Mouse (Mus musculus) brain, embryonic 14.5 days (tissue): ENCODE data around the gene Rabl2. TPM values are rescaled to one million over a fixed set of nuclear protein-coding genes. Genes with fewer than 3 reads are reported as not detected.

ENCODE experiments used
- DNase-seq: peaks from one replicate; pipeline ENCODE4 v3.0.0-alpha.2; 2011; ENCODE audit warnings: low read depth
- CTCF ChIP-seq: fragments of 200-500 bp; IDR thresholded peaks from 2 replicates; pipeline ENCODE4 v1.5.1; 2012; ENCODE audit warnings: inconsistent platforms, mild to moderate bottlenecking, moderate library complexity, borderline replicate concordance; ENCODE audit not compliant: insufficient read depth, insufficient read length; ENCODE audit errors: extremely low read depth
- POLR2A ChIP-seq: fragments of 200-500 bp; IDR thresholded peaks from 2 replicates; pipeline ENCODE4 v1.6.1; 2012; ENCODE audit warnings: mild to moderate bottlenecking, inconsistent platforms, borderline replicate concordance; ENCODE audit not compliant: poor library complexity, insufficient read depth, insufficient read length, severe bottlenecking; ENCODE audit errors: extremely low read depth
- polyA plus RNA-seq: library from polyadenylated mRNA; depleted of rRNA; stranded (reverse); fragments of >200 nt; gene quantifications from 2 replicates; pipeline ENCODE4 v1.2.3, GENCODE M21; 2012; rRNA removed

Rabl2 gene
- polyA plus RNA-seq, 1 experiment: 90.4 TPM

GRCm38 (mm10) chr15:89547824-89548601 is 43.7 kb downstream of the Rabl2 start:
- no peak for TF ChIP-seq POLR2A
- TF ChIP-seq CTCF: peak; percentile 29; the same call in 1 of the 2 replicates
- peak; percentile 78 for DNase-seq

GRCm38 (mm10) chr15:89547321-89547720 is 44.4 kb downstream of the Rabl2 start:
- no peak for TF ChIP-seq CTCF
- no peak for DNase-seq

- TF ChIP-seq POLR2A: no peak
- TF ChIP-seq CTCF: no peak
- no peak for DNase-seq
Observed at GRCm38 (mm10) chr15:89544171-89544570, 47.6 kb downstream of the Rabl2 start.

GRCm38 (mm10) chr15:89533843-89534207 is 57.9 kb downstream of the Rabl2 start:
- no peak for TF ChIP-seq POLR2A
- TF ChIP-seq CTCF: no peak
- no peak for DNase-seq

- TF ChIP-seq CTCF (no peak), POLR2A (no peak)
- DNase-seq: no peak
Observed at GRCm38 (mm10) chr15:89532924-89533842, 58.5 kb downstream of the Rabl2 start.

Other genes starting within 250 kb of the Rabl2 start
- 26.5 and 32.5 TPM in 2 replicates for gene Lmf2, start 236.3 kb downstream of the Rabl2 start, polyA plus RNA-seq
- gene Ncaph2, start 236.2 kb downstream of the Rabl2 start, polyA plus RNA-seq: 126 and 172 TPM in 2 replicates
- gene Sco2, start 218.1 kb downstream of the Rabl2 start, polyA plus RNA-seq: 30.7 and 37.2 TPM in 2 replicates
- 3.8 and 4.6 TPM in 2 replicates for gene Tymp, start 214.9 kb downstream of the Rabl2 start, polyA plus RNA-seq
- 2.4 and 3.2 TPM in 2 replicates for gene Odf3b, start 212.6 kb downstream of the Rabl2 start, polyA plus RNA-seq
- gene Klhdc7b, start 207.0 kb downstream of the Rabl2 start, polyA plus RNA-seq: 0.01 TPM in 1 of 2 replicates, not detected in the other
- gene Syce3, start 181.4 kb downstream of the Rabl2 start, polyA plus RNA-seq: not detected in 2 replicates
- 7.0 and 8.6 TPM in 2 replicates for gene Cpt1b, start 166.1 kb downstream of the Rabl2 start, polyA plus RNA-seq
- 2.5 and 3.1 TPM in 2 replicates for gene C730034F03Rik, start 162.3 kb downstream of the Rabl2 start, polyA plus RNA-seq
- 0.34 and 1.3 TPM in 2 replicates for gene Gm44502, start 162.2 kb downstream of the Rabl2 start, polyA plus RNA-seq
- 79.4 and 82.4 TPM in 2 replicates for gene Chkb, start 162.0 kb downstream of the Rabl2 start, polyA plus RNA-seq
- gene Mapk8ip2, start 138.0 kb downstream of the Rabl2 start, polyA plus RNA-seq: 87.2 and 99.5 TPM in 2 replicates
- gene Arsa, start 114.5 kb downstream of the Rabl2 start, polyA plus RNA-seq: 25.3 and 28.6 TPM in 2 replicates
- 31.2 and 41.5 TPM in 2 replicates for gene Shank3, start 92.3 kb downstream of the Rabl2 start, polyA plus RNA-seq
- gene Acr, start 23.6 kb downstream of the Rabl2 start, polyA plus RNA-seq: 9.4 and 9.7 TPM in 2 replicates
- 0.28 and 0.78 TPM in 2 replicates for gene Syt10, start 249.9 kb upstream of the Rabl2 start, polyA plus RNA-seq